Mouse (Mus musculus) liver, embryonic 14 days (tissue): ENCODE results near the gene Cep95. TPM values are rescaled to one million over a fixed set of nuclear protein-coding genes. Genes with fewer than 3 reads are reported as not detected.

ENCODE experiments used
- polyA plus RNA-seq: library from polyadenylated mRNA; depleted of rRNA; stranded (reverse); fragments of >200 nt; gene quantifications from 2 replicates; pipeline ENCODE4 v1.2.3, GENCODE M21; 2012; rRNA removed

Cep95 gene
- 11.3 and 11.9 TPM in 2 replicates for polyA plus RNA-seq

GRCm38 (mm10) chr11:106788775-106789459, at the start of gene Cep95, which contains the start of gene Ddx5:
Cep95 (plus strand) TSS chr11:106789252.
Ddx5 (minus strand) TSS chr11:106789185.

DNA sequence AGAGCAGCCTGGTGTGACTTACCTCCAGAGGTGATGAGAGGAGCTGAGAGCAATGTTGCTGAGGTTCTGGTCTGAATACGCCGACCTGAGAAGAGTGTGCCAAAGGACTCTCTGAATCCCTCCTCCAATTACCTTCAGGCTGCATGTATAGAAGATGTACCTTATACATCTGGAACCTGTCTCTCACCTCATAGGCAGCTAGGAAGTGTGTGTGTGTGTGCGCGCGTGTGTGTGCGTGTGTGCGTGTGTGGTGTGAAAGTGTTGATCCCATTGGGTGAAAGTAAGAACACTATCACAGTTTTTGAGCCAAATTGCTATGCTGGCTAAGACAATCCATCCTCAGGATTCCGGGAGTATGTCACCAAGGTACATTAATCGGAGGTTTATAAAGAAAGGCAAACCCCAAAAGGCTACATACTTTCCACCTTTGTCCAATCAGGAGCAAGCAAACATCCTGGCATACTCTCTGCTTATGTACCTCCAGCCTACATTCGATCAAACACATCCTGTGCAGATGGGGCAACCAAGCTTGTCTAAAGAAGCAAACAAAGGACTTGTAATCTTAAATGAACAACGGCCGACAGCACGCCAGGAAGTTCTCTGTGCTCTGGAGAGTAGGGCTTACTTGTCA, 38.8 kb upstream of the Cep95 start, which contains the start of gene Pecam1:
Pecam1 (minus strand) TSS at position 508 of the 631 bp plus-strand sequence.

DNA sequence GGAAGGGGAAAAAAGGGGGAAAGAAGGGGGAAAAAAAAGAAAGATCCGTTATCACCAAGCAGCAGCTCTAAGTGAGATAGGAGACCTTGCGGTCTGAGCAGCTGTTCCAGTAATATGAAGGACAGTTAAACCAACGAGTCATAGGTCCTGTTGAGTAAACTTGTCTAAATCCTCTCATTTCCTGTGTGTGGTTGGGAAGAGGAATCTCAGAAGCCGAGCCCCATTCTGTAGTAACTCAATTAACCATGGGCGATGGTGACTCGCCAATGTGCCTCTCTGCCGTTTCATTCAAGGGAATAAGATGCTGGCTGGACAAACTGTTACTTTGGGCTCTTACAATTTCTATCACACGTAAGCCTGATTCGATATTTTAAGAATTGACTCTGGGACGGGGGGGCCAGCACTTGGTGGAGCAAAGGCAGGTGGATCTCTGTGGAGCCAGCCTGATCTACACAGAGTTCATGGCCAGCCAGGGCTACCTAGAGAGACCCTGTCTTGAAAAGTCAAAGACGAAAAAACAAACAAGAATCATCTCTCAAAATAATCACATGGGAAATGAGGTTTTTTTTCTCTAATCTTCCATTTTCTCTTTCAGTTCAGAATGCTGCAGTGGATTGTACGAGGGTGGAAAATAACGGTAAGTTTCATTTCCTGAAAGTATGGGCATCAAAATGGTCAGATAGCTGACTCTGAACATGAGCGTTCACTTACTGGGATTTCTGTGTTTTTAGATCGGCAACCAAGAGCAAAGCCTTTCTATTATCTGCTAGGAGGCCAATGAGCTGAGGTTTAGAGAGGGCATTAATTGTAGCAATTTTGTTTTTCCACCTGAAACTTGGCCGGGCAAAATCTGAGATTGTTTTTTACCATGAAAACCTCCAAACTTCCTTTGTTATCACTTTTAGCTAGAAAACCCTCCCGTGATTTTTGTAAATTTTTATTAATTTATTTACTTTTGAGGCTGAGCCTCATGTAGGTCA, 37.7 kb upstream of the Cep95 start, which contains the start of gene Milr1:
Milr1 (plus strand) TSS at position 188 of the 980 bp plus-strand sequence.

DNA sequence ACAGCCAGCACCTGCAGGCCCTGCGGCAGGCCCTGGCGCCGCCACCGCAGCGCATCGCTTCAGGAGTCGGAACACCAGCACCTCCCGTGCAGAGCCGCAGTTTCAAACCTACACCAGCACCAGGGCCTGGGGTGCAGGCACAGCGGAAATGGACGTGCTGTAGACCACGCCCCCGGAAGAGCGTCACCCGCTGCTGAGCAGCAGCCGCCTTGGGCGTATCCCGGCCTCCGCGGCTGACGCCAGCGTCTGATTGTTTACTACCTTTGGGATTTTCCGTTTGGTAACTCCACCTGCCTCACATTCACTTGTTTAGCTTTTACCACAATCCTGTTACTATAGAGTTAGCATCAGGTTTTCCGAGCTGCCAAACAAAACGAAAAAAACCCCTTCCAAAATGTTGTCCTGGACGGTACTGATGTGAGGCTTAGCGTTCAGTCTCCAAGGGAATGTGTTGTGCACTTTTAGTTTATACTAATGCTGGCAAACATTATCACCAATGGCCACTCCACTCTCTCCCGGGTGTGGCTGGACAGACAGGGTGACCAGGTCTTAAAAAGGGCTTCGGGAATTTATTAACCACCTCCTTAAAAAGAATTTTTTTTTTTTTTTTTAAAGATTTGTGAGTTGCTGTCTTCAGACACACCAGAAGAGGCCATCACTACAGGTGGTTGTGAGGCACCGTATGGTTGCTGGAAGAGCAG, 9.5 kb upstream of the Cep95 start, which contains the start of gene Polg2:
Polg2 (minus strand) TSS at position 150 of the 701 bp plus-strand sequence.

Other genes starting within 250 kb of the Cep95 start
- gene Tex2, start 175.8 kb upstream of the Cep95 start, polyA plus RNA-seq, result 6.4 and 6.9 TPM in 2 replicates
- 6.3 and 6.6 TPM in 2 replicates for gene Pecam1, start 38.6 kb upstream of the Cep95 start, polyA plus RNA-seq
- 1.9 and 2.7 TPM in 2 replicates for gene Milr1, start 38.0 kb upstream of the Cep95 start, polyA plus RNA-seq
- gene Polg2, start 9.7 kb upstream of the Cep95 start, polyA plus RNA-seq, result 3.4 and 3.7 TPM in 2 replicates
- 153 and 168 TPM in 2 replicates for gene Ddx5, start 67 bp upstream of the Cep95 start, polyA plus RNA-seq
- 2.9 and 3.8 TPM in 2 replicates for gene Smurf2, start 131.5 kb downstream of the Cep95 start, polyA plus RNA-seq
- 142 and 177 TPM in 2 replicates for gene Kpna2, start 210.3 kb downstream of the Cep95 start, polyA plus RNA-seq
- 1.8 and 1.9 TPM in 2 replicates for gene 1810010H24Rik, start 236.4 kb downstream of the Cep95 start, polyA plus RNA-seq